Mouse (Mus musculus): ENCODE measurements around the gene Cux2. TPM values are rescaled to one million over a fixed set of nuclear protein-coding genes. Genes with fewer than 3 reads are reported as not detected.

Gene Cux2
- polyA plus RNA-seq, 1 experiment, result 1.2 TPM

DNA sequence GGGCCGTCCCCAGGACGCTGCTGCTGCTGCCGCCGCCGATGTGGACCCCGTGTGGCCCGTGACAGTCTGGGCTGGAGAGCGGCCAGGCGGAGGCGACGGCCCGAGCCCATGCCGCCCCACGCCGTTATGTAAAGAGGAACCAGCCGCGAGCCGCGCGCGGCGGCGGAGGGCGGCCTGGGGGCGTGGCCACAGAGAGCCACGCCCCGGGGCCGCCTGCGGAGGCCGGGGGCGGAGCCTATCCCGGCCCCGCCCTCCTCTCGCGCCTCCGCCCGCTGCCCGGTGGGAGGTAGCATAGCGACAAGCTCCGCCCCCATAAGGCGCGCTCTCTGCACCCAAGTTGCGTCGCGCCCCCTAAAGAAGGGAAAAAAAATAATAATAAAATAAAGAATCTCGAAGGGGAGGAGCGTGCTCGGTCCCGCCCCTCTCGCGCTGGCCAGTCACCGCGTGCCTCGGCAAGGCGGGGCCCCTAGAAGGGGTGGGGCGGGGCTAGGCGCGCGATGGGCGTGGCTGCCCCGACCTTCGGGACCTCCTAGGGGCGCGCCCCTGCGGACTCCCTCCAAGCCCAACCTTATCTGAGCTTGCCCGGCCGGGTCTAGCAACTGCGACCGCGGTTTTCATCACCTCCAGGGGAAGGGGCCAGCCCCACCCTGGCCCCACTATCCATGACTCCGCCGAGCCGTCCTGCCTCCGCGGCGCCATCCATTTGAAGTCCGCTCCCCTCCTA is 213.0 kb downstream of the Cux2 start:
- peak overlapping the region; percentile 100 for H3K27ac ChIP-seq (ENCODE audit: control insufficient read depth, insufficient read depth, low read depth, low read length, poor library complexity)
- H3K4me1 ChIP-seq (ENCODE audit: control insufficient read depth, insufficient read depth, low read length), result peaks cover 9% of the 10 kb centered on the region
- peak overlapping the region; percentile 89 for H3K4me3 ChIP-seq (replicated peaks; ENCODE audit: control insufficient read depth, low read depth, low read length)
- under 1% methylated on average over 74 of the region's 77 CpGs for WGBS
- peak; percentile 90 for TF ChIP-seq POLR2A (IDR thresholded peaks at IDR 0.05; ENCODE audit: borderline replicate concordance, control insufficient read depth, low read depth, low read length)
- TF ChIP-seq CTCF (IDR thresholded peaks at IDR 0.05; ENCODE audit: control insufficient read depth, insufficient read depth, low read length), result no peak

DNA sequence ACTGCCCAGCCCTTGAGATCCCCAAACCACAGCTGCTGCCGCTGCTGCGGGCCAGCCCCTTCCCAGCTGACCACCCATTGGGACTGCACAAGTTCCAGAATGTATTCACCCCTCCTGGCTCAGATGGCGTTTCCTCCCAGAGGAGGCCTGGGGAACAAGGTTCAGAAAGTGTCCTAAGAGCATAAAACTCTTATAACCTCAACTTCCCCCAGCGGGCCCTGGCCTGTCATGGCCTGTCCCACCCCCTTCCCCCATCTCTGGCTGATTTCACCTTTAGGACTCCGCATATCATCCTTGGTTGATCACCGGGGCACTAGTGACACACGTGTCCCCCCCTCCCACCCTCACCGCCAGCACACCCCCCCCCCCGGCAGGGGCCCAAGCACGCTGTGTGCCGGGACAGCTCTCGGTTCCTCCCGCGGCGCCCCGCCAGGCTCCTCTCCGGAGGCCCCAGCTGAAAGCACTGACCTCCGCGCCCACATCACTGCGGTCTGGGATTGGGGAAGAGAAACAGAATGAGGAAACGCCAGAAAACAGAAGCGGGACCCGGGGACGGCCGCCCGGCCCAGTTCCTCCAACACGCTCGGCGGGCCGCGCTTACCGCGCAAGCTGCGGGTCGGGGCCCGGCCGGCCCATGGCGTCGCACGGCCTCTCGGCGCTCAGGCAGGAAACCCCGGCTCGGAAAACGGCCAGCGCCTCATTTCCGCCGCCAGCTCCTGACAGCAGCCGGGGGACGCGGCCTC is 213.8 kb downstream of the Cux2 start:
- peak overlapping the region; percentile 89 for H3K4me3 ChIP-seq (replicated peaks; ENCODE audit: control insufficient read depth, low read depth, low read length)
- H3K4me1 ChIP-seq (ENCODE audit: control insufficient read depth, insufficient read depth, low read length), result peaks cover 8% of the 10 kb centered on the region
- peak overlapping the region; percentile 100 for H3K27ac ChIP-seq (ENCODE audit: control insufficient read depth, insufficient read depth, low read depth, low read length, poor library complexity)
- under 1% methylated on average over 51 of the region's 51 CpGs for WGBS
- no peak for TF ChIP-seq CTCF (IDR thresholded peaks at IDR 0.05; ENCODE audit: control insufficient read depth, insufficient read depth, low read length)
- no peak for TF ChIP-seq POLR2A (IDR thresholded peaks at IDR 0.05; ENCODE audit: borderline replicate concordance, control insufficient read depth, low read depth, low read length)

DNA sequence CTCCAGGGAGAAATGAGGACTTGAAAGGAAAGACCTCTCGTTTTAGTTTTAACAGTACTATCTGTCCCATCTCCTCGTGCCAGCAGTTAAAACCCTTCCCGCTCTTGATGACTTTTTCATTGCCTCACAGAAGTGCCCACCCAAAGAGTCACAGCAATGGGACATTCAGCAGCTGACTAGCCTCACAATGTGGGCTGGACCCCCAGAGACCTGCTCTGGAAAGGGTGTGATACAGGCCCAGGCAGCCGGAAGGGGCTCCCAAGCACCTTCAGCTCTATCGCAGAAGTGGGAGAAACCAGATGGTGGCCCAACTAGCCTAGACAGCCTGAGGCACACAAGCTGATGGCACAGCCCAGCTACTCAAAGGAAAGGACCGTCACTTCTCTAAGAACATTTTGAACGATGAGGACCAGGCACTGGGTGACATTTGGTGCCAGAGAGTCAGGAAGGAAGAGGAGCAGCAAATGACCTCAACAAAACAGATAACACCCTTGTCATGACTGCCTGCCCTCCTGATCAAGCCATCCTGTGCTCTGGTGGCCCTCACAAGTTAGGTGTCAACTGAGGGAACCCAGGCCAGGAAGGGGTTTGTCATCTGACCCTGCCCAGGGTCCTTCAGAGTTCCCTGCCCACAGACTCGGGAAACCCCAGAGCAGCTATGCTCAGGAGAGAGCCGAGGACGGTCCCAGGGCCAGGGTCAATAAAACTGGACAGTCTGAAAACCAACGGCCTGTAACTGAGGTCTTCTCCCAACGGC is 214.7 kb downstream of the Cux2 start:
- 6% methylated on average over 12 of the region's 12 CpGs for WGBS
- Histone ChIP-seq H3K4me3 (replicated peaks; ENCODE audit: control insufficient read depth, low read depth, low read length) (peak overlapping the region; percentile 89), H3K4me1 (ENCODE audit: control insufficient read depth, insufficient read depth, low read length) (peaks cover 8% of the 10 kb centered on the region), H3K27ac (ENCODE audit: control insufficient read depth, insufficient read depth, low read depth, low read length, poor library complexity) (peak overlapping the region; percentile 98)
- no peak for TF ChIP-seq CTCF (IDR thresholded peaks at IDR 0.05; ENCODE audit: control insufficient read depth, insufficient read depth, low read length)

DNA sequence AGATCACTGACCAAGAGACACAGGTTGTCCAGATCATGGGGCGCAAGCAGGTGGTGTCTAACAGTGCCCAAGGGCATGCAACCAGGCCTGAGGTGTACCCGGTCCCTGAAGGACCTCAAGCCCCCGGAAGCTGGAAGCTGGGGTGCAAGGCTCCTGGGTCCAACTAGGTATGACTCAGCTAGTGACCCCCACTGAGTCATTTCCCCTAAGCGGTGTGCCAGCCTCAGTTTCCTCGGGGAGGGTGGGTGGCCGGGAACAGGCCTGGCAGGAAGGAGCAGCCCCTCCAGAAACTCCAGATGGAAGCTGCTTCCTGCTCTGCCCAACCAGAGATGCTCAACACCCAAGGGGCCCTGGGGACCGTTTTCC is 215.7 kb downstream of the Cux2 start:
- Histone ChIP-seq H3K4me3 (replicated peaks; ENCODE audit: control insufficient read depth, low read depth, low read length) (peak overlapping the region; percentile 89), H3K4me1 (ENCODE audit: control insufficient read depth, insufficient read depth, low read length) (peaks cover 8% of the 10 kb centered on the region), H3K27ac (ENCODE audit: control insufficient read depth, insufficient read depth, low read depth, low read length, poor library complexity) (peak overlapping the region; percentile 98)
- TF ChIP-seq CTCF (IDR thresholded peaks at IDR 0.05; ENCODE audit: control insufficient read depth, insufficient read depth, low read length) (no peak; the same call in 1 of the 2 replicates), POLR2A (IDR thresholded peaks at IDR 0.05; ENCODE audit: borderline replicate concordance, control insufficient read depth, low read depth, low read length) (no peak)
- 12% methylated on average over 7 of the region's 7 CpGs for WGBS

DNA sequence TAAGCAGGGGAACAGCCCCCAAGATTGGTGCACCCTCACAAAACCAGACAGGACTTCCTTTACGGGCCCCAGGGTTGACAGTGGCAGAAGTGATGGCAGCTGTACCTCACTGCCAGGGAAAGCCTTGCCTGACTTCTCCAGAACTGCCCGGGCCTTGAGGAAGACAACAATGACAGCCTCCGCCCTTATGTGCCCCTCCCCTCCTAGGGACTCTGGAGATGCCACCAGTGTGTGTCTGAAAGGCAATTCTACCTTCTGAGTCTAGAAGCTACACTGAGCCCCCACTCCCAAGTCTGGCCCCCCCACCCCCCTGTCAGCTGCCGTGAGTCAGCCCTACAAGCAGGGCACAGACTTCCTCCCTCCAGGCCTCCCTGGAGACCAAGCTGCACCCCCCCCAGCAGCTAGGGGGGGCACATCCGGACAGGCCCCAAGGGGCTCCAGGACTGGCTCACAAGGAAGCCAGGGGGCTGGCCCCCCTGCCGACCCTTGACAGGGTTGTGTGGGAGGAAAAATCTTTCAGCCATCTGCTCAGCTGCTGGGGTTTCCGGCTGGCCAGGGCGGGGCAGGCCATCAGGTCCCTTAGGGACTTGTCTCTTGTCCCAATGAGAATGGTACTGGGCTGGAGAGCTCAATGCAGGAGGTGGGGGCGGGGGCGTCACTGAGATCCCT is 216.2 kb downstream of the Cux2 start:
- Histone ChIP-seq H3K27ac (ENCODE audit: control insufficient read depth, insufficient read depth, low read depth, low read length, poor library complexity) (peak overlapping the region; percentile 98), H3K4me3 (replicated peaks; ENCODE audit: control insufficient read depth, low read depth, low read length) (peak overlapping the region; percentile 89), H3K4me1 (ENCODE audit: control insufficient read depth, insufficient read depth, low read length) (peaks cover 8% of the 10 kb centered on the region)
- TF ChIP-seq CTCF (IDR thresholded peaks at IDR 0.05; ENCODE audit: control insufficient read depth, insufficient read depth, low read length) (no peak), POLR2A (IDR thresholded peaks at IDR 0.05; ENCODE audit: borderline replicate concordance, control insufficient read depth, low read depth, low read length) (peak; percentile 6; the same call in 1 of the 2 replicates)
- 6% methylated on average over 10 of the region's 10 CpGs for WGBS

GRCm38 (mm10) chr5:121833159-121833558 is 216.7 kb downstream of the Cux2 start:
- 18% methylated on average over 2 of the region's 2 CpGs for whole genome bisulfite sequencing
- H3K4me3 ChIP-seq (replicated peaks; ENCODE audit: control insufficient read depth, low read depth, low read length), result peak overlapping the region; percentile 53

GRCm38 (mm10) chr5:121832376-121833155 is 217.3 kb downstream of the Cux2 start:
- peaks cover 8% of the 10 kb centered on the region for H3K4me1 ChIP-seq (ENCODE audit: control insufficient read depth, insufficient read depth, low read length)

More at GRCm38 (mm10) chr5:121833159-121833558, 216.7 kb downstream of the Cux2 start:
- H3K4me1 ChIP-seq (ENCODE audit: control insufficient read depth, insufficient read depth, low read length), result peaks cover 8% of the 10 kb centered on the region
- TF ChIP-seq POLR2A (IDR thresholded peaks at IDR 0.05; ENCODE audit: borderline replicate concordance, control insufficient read depth, low read depth, low read length), result no peak
- TF ChIP-seq CTCF (IDR thresholded peaks at IDR 0.05; ENCODE audit: control insufficient read depth, insufficient read depth, low read length), result no peak
- peak overlapping the region; percentile 52 for H3K27ac ChIP-seq (ENCODE audit: control insufficient read depth, insufficient read depth, low read depth, low read length, poor library complexity)

More at GRCm38 (mm10) chr5:121832376-121833155, 217.3 kb downstream of the Cux2 start:
- Histone ChIP-seq H3K27ac (ENCODE audit: control insufficient read depth, insufficient read depth, low read depth, low read length, poor library complexity) (peak overlapping the region; percentile 16; the same call in 1 of the 2 replicates), H3K4me3 (replicated peaks; ENCODE audit: control insufficient read depth, low read depth, low read length) (no peak overlapping the region)
- WGBS, result 46% methylated on average over 6 of the region's 6 CpGs
- no peak for TF ChIP-seq CTCF (IDR thresholded peaks at IDR 0.05; ENCODE audit: control insufficient read depth, insufficient read depth, low read length)
- no peak for TF ChIP-seq POLR2A (IDR thresholded peaks at IDR 0.05; ENCODE audit: borderline replicate concordance, control insufficient read depth, low read depth, low read length)
